Mouse (Mus musculus) liver (tissue): Measurements from ENCODE around the gene Setd7.
A peak's percentile ranks its signal among the peaks of the same experiment; 100 is the strongest.

Experiments used
- DNase-seq: peaks from one replicate; pipeline ENCODE4 v3.0.0-alpha.2; 2020; ENCODE audit warnings: mixed read lengths

Gene Setd7

DNA sequence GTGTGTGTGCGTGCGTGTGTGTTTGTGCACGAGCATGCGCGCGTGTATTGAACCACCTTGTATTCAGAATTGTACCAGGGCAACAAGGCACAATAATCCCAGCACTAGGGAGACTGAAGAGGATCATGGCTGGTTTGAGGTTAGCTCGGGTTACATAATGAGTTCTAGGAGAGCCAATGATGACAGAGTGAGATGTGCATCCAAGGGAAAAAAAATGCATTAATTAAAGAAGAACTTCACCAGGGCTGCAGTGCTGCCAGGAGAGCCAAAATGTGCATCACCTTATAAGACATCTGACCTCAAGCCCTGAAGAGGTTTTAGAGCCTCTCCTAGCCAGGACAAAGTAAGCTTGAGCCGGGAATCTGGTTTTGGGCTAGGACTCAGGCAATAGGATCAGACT is 5.1 kb downstream of the Setd7 start:
- no peak for DNase-seq

DNA sequence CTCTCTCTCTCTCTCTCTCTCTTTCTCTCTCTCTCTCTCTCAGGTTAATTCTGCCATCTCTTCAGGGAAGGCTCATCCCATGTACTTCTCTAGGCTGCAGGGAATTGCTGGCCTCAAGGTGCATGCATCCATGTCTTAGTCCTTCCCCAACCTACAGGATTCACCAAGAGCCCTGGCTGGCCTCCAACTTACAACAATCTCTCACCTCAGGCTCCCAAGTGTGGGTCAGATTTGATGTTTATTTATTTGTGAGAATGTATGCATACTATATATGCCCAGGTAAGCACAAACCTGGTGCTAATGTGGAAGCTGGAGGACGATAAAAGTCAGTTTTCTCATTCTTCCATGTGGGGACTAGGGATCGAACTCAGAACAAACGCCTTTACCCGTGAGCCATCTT is 5.8 kb downstream of the Setd7 start:
- DNase-seq = no peak

DNA sequence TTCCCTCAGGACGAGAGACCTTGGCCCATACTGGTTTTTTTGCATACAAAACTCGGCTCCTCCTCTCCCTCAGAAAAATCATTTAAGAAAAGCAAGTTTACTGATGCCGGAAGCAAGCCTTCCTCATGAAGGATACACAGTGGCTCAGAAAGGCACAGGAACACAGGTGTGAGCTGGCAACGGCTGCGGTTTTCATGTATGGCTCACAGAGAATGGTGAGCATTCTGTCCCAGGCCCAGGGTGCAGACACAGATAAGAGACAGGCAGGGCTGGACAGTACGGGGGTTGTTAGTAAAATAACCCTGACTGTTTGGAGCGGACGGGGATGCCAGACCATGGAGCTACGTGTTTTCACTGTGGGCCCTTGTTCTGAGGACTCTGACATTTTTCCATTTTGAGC is 6.6 kb downstream of the Setd7 start:
- DNase-seq = no peak

DNA sequence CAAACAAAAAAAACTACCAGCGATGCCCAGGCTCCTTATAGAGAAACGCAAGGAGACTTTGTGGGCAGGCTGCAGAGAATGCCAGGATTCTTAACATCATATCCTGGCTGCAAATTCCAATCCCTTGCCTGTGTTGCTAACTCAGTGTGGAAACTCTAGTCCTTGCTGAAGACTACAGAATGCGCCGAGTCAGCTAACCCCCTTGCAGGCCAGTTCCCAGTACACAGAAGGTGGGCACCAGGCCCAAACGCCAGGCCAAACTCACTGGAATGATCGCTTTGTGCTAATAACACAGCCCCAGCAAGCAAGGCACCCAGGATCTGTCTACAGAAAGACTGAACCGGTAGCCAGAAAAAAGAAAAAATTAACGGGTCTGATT is 7.2 kb downstream of the Setd7 start:
- no peak for DNase-seq

DNA sequence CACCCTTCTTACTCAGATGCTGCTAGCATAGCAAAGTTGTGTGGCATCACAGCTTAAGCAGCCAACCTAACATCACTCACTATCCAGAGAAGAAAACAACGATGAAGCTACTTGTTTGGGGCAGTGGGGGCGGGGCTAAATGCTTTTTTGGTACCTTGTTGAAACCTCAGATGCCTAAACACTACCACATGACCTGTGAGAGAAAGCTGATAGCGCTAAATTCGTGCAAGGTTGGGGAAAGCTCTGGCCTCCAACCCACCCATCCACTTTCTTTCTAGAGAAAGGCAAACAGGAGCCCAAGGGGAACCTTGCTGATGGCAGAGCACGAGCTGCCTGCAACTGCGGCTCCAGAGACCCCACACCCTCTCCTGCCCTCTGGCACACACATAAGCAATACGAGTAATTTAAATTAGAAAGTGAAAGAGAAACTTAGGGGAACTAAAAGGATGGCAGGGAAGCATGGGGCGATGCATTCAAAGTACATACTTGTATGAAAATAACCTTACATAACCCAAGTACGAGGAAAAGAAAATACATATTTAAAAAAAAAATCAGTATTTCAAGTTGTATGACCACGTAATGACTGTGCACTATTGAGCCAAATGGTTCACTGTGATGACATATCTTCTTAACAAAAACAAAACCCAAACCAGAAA is 7.7 kb downstream of the Setd7 start:
- no peak for DNase-seq

DNA sequence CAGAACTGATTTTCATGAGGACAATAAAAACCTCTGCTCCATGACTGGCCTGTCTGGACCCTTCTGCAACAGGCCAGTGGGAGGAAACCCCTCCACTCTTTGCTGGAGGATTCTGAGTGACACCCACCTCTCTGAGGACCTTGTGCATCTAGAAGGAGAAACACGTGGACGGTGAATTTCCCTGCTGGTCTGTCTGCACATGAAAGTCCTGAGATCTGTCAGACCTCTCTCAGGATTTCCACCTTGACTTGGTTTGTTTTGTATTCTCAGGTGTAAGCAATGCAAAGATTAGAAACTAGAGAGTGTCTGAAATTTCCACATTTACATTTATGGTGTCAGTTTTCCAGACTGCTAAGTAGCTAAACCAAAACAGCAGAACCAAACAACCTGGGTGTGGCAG is 8.5 kb downstream of the Setd7 start:
- DNase-seq = no peak

DNA sequence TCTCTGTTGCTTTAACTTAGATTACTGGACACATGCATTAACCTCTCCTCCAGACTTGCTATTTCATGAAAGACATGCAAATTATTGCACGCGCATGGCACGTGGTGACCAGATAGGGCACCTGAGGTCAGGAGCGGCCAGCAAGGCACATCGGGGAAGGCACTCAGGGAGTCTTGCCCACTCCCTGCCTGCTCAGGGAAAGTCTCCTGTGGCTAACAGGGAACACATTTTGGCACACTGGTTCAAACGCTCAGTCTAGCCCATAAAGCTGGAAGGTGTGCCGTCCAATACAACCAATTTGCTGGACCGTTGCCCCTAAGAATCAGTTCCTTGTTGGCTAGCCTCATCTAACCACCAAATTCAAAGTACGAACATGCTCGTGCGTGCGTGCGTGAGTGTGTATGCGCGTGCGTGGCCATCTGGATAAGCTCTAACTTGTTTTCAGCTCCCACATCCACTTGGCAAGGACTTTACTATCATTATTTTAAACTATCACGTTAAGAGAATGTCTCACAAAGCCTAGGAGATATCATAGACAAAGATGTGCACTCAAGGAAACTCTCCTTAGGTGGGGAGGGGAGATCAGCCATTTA is 11.6 kb downstream of the Setd7 start:
- no peak for DNase-seq

DNA sequence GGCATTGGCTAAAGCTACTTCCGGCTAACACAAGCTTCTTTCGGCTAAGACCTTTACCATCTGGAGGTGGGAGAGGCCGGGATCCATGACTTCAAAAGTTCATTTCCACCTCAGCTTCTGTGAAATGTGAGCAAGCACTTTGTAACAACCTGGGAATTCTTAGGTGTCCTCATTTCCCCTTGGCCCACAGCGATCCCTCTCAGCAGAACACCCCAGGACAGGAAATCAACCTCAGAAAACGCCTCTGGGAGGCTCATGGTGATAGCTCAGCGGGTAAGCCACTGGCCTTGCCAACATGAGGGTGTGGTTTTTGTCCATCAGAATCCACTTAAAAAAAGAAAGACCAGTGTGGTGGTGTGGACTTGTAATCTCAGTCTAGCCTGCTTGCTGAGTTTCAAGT is 13.1 kb downstream of the Setd7 start:
- no peak for DNase-seq

DNA sequence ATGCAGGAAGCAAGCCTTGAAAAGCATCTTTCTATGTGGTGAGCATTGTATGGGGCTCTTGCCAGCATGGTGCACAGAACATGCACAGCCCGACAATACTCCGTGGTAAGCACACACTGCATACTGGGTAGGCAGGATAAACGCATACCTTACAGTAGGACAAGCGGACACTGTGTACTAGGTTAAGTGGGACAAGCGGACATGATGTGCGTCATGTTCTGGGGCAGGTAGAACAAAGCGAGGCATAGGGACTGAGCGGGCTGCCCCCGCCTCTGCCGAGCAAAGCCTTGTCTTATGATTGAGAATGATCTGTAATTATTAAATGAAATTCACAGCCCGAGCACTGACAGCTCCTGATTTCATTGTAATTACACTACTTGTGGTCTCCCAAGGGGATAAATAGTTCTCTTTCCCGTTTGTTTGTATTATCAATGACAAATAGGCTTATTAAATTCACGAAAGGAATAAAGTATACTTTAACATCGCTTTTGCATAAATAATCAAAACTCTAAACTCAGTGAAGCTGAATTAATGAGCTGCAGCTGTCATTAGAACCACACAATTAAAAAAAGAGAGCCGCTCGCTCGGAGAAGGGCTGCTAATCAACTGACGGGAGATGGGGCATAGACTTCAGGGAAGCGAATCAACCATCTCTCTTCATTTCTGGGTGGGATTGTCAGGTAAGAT is 16.1 kb downstream of the Setd7 start:
- DNase-seq = no peak

DNA sequence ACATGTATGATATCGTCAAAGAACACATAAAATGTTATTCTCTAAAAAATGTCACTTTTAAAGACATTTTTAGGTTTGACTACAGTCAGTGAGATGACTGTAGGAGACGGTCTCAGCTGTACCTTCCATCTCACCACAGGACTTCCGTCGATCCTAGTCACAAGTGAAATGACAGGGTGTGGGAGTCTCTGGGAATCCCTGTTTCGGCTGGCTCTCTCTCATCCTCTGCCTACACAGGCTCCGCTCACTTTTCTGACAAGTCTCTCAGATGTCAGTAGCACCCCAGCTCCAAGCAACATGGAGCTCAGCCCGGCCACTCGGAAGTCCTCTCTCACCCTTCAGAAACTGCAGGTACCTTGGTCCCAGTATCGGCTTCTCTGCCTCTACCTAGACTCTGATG is 20.0 kb downstream of the Setd7 start:
- no peak for DNase-seq

DNA sequence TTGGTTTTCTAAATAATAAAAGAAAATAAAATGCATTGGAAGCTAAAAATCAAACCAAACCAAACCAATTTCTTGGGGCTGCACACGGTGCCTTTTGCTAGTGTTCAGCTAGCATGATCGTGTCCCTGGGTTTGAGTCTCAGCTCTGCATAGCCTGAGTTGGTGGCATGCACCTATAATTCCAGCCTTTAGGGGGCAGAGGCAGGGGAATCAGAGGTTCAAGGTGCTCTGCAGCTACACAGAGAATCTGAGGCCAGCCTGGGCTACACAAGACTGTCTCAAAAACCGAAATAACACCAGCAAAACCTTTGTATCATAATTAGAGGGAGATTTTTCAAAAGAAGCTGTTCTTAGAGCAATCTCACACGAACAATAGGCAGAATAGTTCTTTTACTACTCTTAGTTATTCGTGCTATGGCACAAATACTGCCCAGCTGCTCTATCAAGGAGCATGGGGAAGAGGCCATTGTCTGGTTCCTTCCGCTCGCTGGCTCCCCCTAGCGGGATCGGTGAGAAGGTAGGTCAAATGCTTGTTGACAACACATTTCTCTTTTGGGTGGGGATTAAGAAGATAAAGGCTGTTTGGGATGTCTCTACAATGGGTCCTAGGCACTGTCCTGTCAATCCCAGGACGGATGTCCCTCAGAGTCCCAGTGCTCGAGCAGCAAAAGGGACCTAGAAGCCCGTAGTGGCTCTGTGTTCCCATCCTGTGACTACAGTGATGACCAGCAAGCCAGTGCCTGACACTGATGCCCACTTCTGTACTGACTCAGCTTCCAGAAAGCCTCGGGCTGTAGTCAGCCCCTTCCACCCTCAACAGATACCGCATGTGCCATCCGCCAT is 20.9 kb downstream of the Setd7 start:
- peak; percentile 87 for DNase-seq

DNA sequence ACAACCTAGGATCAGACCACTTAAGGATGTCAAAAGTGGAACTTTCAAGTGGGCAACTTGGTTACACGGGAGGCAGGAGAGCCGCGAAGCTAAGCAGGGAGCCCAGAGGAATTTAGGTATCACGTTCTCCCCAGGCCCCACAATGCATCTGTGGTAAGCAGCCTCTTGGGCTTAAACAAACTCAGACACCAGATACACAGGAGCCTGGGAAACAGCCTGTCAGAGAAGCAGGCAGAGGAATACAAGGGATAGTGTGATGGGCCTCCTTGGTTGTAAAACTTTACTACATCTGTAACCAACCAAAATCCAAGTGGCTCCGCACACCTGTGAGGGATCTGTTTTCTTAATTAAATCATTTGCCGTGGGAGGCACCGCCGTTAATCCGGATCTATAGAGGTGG is 26.7 kb downstream of the Setd7 start:
- DNase-seq = no peak

DNA sequence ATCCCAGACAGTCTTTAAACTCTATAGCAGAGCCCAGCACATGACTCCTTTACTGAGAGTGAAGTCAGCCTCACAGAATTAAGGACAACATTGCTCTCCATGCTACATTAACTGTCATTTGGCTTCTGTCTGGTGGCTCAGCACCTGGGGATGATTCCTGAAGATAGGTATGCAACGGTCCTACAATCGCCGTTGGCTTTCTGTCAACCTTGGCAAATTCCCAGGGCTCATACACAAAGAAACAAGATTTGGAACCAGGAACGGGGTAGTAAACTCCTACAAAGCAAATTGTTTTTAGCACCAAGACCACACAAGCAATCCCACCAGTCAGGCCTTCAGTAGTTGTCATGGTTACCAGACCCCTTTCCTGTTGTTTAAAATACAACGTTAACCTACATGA is 27.1 kb downstream of the Setd7 start:
- DNase-seq = no peak

DNA sequence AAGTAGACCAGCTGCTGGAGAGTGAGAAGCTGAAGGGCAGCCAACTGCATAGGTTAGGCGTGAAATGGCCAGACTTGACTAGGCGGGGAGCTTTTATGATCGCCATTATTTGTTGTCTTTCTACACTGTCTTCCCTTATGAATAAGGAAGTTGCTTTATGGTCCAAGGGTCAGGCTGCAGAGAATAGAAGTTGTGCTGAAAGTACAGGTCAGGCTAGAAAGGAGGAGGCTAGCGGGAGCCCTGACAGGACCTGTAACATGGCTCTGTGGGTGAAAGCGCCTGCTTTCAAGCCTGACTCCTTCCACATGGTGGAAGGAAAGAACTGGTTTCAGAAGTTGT is 28.4 kb downstream of the Setd7 start:
- no peak for DNase-seq

DNA sequence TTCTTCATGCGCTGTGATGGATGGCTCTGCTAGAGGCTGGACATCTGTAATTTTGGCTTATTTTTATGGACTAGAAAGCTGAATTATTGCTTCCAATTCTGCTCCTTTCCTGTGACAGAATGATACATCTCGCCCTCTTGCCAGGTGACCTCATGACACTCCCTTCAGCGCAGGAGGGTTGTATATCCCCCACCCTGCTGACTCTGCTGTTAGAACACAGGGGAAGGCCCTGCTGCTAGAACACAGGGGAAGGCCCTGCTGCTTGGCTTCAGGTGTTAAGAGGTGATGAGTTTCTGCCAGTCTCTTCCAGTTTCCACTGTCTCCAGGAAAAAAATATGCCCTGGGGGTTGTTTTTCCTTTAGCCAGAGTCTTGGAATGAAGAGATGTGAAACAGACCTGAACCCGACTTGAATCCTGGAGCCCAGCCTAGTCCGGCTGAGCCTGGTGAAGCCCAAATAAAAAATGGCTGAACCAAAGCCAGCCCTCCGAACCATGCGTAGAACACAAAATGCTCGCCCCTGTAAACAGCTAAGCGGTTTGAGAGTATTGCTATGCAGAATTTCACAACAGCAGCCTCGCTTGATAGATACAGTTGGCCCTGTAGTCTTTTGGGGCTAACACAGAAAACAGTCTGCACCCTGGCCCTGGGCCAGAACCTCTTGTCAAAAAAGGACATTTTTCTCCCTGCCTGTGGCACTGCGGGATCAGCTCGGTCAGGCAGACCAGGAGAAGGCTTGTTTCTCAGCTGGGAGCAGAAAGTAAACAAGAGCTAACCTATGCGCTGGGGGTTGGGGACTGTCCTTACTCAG is 29.0 kb downstream of the Setd7 start:
- peak; percentile 30 for DNase-seq

DNA sequence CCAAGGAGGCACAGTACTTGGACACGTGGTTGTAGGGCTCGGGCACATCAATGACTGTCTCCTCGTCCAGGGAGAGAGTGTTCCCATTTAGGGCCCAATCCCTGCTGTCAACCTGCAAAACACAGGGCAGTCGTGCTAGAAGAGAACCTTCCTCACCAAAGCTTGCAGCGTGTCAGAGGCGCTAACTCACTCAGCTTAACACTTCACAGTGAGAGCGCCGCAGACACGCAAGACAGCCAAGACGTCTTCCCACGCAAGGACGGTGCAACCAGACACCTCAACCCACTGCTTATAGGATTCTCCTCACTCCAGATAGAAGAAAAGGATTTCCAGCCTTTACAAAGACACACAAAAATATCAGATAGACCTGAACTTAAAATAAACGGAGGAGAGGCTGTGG is 33.8 kb downstream of the Setd7 start:
- no peak for DNase-seq

DNA sequence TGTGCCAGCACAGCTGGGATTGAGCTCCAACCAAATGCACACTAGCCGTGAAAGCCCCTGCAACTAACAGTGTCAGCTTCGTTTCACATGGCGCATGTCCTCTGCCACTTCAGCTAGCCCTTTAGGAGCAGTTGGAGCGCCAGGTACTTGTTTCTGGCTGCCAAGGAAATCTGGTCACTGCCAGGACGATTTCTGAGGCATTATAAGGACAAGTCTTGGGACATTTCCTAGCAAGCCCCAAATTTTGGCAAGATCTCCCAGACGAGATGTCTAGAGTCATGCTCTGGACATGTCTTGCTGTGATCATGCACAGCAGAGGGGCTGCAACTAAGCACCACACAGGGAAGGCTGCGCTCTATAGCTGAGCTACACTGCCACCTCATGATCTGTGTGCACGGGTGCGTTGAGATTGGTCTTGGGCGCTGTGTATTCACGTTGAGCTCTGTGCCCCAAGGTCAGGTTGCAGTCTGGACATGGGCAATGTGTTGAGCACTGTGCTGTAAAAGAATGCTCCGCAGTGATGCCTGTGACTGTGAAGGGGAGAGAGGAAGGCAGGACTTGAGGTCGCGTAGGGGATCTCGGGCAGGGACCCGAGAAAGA is 35.4 kb downstream of the Setd7 start:
- no peak for DNase-seq

DNA sequence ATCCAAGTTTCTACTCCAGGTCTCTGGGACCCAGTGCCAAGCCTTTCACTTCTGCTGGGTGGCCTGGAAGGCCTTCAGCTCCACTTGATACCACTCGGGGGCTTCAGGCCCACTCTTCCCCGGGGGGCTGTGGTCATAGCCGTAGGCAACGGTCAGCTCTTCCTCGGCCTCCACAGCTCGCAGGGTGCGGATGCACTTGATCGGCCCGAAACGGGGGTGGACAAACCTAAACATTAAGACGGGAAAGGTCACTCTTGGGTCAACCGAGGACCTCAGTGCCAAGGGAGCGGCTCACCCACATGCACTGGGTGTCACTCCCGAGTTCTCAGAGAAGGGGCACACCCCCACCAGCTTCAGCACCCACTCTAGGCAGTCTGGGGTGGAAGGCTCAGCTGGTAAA is 39.4 kb downstream of the Setd7 start:
- no peak for DNase-seq

DNA sequence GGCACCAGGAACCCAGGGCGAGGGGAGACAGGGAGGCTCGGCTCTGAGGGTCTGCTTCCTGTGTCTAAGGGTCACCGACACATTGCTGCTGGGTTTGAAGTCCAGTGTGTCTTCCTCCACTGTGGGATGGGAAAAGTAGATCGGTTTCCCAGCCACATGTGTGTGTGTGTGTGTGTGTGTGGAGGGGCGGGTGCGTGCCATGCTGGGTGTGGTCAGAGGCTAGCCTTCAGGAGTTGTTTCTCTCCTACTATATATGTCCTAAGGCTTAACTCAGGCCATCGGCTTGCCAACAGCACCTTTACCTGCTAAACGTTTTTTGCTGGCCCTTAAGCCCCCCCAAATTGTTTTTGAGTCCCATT is 41.9 kb downstream of the Setd7 start:
- DNase-seq = peak; percentile 45

DNA sequence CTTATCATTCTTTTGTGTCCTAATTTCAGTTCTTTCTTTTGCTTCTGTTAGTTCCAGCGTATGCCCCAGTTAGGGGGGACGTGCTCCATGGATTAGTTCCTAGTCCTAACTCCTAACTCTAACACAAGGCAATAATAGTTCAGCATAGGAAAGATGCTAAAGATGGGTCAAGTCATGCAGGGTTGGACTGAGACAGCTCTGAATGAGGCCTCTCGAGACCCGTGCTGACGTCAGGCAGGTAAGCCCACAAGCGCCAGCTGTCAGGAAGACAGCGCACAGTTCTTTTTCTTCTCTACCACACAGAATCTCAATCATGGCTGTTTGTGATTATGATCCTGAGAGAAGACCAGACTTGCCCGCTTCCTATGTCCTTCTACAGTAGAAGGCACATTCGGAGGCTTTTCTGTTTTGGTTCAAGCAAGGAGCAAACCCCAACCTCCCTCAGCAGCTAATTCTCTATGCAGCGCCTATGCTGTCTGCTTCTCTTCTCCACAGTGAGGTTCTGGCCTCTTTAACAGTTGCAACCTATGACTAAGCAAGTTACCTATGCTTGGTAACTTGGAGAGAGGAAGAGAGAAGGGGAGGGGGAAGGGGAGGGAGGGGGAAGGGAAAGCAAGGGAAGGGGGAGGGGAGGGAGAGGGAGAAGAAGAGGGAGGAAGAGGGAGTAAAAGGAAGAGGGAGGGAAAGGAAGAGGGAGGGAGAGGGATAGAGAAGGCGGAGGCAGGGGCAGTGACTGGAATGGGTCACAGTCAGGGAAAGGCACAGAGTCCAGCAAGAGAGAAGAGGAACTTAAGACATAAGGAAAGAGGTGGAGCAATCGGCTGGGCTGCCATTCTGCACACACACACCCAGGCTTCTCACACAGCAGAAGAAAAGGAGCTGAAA is 42.6 kb downstream of the Setd7 start:
- DNase-seq = peak; percentile 15

DNA sequence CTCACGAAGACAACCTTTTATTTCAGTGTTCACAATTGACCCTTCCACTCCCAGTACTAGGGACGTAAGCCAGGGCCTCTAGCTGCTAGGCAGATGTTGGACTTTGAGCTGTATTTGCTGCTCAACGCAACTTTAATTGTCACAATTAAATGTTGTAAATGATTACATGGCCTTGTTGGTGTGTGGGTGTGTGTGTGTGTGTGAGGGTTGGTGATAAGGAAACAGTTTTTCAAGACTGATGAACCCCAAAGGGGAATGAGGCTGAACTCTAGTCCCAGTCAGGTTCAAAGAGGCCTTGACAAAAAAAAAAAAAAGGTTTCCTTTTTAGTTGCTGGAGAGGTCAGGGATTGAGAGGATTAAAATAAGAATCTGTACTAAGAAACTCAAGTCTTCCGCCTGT is 43.2 kb downstream of the Setd7 start:
- DNase-seq = no peak

DNA sequence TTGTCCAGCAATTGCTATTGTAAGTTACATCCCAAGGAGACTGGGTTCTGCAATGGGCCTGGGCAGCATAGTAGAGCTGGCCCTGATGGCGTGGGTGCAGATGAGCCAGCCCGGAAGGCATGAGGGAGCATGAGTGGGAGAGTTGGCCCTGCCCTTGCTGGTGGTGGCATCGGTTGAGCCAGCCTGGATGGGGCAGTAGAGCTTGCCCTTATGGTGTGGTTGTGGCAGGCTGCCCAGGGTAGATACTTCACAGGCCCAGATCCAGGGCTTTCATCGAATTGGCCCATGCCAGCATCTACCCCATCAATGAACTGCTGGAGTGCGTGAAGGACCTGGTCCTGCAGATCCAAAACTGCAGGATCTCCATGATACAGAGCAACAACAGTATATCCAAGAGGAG is 48.7 kb downstream of the Setd7 start:
- DNase-seq = no peak
